Comparison of ENCODE assay signal across 1 mouse cellular context in the genomic region with DNA sequence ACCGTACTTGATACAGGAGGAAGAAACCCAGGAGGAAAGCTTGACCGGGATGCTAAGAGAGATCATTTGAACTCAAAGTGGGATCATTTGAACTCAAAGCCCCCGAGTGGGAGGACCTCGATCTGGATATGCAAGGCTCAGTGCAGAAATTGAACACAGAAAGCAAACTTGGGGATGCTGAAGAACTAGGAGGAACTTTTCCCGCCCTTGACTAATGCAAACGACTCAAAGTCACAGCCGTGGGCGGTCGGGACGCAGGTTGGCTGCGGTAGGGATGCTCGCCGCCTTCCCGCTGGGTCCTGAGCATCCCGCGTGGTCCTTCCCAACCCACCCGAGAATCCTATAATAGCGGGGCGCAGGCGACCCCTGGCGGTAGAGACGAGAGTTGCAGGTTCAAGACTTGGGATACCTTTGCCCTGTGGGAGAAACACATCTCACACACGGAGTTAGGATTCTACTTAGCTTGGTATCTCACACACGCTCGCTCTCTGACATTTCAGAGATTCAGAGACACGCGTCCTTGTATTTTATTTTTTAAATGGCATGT.
TF ChIP-seq lines count a peak whose summit lies in the region.

No protein-coding gene starts in this region.

TF ChIP-seq in C2C12, 6 proteins besides CTCF, POLR2A, EP300 and RAD21:
- TF ChIP-seq MYOD1 (IDR thresholded peaks at IDR 0.05; ENCODE audit: control insufficient read depth, insufficient read length, low read depth) (no peak), USF1 (IDR thresholded peaks at IDR 0.05; ENCODE audit: low read depth) (no peak), MYOG (IDR thresholded peaks at IDR 0.05; ENCODE audit: control insufficient read depth, extremely low read depth, insufficient read length) (no peak), FOSL1 (IDR thresholded peaks at IDR 0.05; ENCODE audit: insufficient read depth, low read length, poor library complexity, severe bottlenecking) (no peak), CEBPB (IDR thresholded peaks at IDR 0.05; ENCODE audit: low read depth) (no peak)
